Mouse (Mus musculus): ENCODE results near the gene Gm20388. TPM values are rescaled to one million over a fixed set of nuclear protein-coding genes. Genes with fewer than 3 reads are reported as not detected.
"Not testable (repeated sequence)": the region's sequence is repeated elsewhere in the genome, so short reads cannot be mapped to it uniquely, and the experiment has no call there.

Gene Gm20388
- total RNA-seq, 1 experiment = 27.0 TPM

GRCm38 (mm10) chr8:123453291-123453690 lies 3542.7 kb downstream of the Gm20388 start:
- in situ Hi-C loops (cut with MboI; ENCODE audit: low sequenced_read_pairs in 2 of 2, unreplicated experiment in 2 of 2) = no loop called here
- H3K36me3 ChIP-seq (ENCODE audit: control insufficient read depth, insufficient read depth, low read length, poor library complexity, severe bottlenecking) = peaks cover 42% of the 10 kb centered on the region
- TF ChIP-seq ZNF384 (IDR thresholded peaks at IDR 0.05; ENCODE audit: low read depth, low read length) = no peak
- no peak for TF ChIP-seq HCFC1 (IDR thresholded peaks at IDR 0.05; ENCODE audit: borderline replicate concordance, insufficient read depth, low read length)
- TF ChIP-seq MAFK (IDR thresholded peaks at IDR 0.05; ENCODE audit: insufficient read depth, low read depth, low read length) = no peak
- TF ChIP-seq ZC3H11A (IDR thresholded peaks at IDR 0.05; ENCODE audit: borderline replicate concordance, low read depth, low read length) = no peak
- TF ChIP-seq CHD2 (IDR thresholded peaks at IDR 0.05; ENCODE audit: low read depth, low read length) = no peak

GRCm38 (mm10) chr8:123453951-123454350 lies 3543.3 kb downstream of the Gm20388 start:
- peaks cover 46% of the 10 kb centered on the region for H3K36me3 ChIP-seq (ENCODE audit: control insufficient read depth, insufficient read depth, low read length, poor library complexity, severe bottlenecking)
- TF ChIP-seq ZC3H11A (IDR thresholded peaks at IDR 0.05; ENCODE audit: borderline replicate concordance, low read depth, low read length) (no peak), HCFC1 (IDR thresholded peaks at IDR 0.05; ENCODE audit: borderline replicate concordance, insufficient read depth, low read length) (0 out of 2 replicates have a peak, but pooled peaks have one; percentile 47)
- peak overlapping the region; percentile 64 for H3K27ac ChIP-seq (ENCODE audit: insufficient read depth, low read depth, low read length, poor library complexity, severe bottlenecking)
- no peaks in the 10 kb centered on the region for H3K9me3 ChIP-seq (ENCODE audit: control insufficient read depth, insufficient read depth, low read depth, low read length)
- peak overlapping the region; percentile 79 to 80 for H3K4me3 ChIP-seq (ENCODE audit: insufficient read depth in 1 of 2, low read depth in 1 of 2, low read length in 2 of 2, poor library complexity in 1 of 2, severe bottlenecking in 1 of 2)
- H3K9ac ChIP-seq (ENCODE audit: insufficient read depth, low read depth, low read length, poor library complexity, severe bottlenecking) = peak overlapping the region; percentile 81
- DNase-seq (ENCODE audit: low read depth, low spot score) = peak; percentile 91
- peaks cover 0 to 3% of the 10 kb centered on the region in 2 experiments; a peak in 2 of 4 replicates for H3K4me1 ChIP-seq (ENCODE audit: control insufficient read depth in 2 of 2, insufficient read depth in 2 of 2, low read length in 2 of 2, poor library complexity in 1 of 2)
- in situ Hi-C loops (cut with MboI; ENCODE audit: low sequenced_read_pairs in 2 of 2, unreplicated experiment in 2 of 2) = no loop called here

More at GRCm38 (mm10) chr8:123453291-123453690, 3542.7 kb downstream of the Gm20388 start:
- DNase-seq (ENCODE audit: low read depth, low spot score) = peak; percentile 25
- no peaks in the 10 kb centered on the region for H3K9me3 ChIP-seq (ENCODE audit: control insufficient read depth, insufficient read depth, low read depth, low read length)
- no peak overlapping the region for H3K9ac ChIP-seq (ENCODE audit: insufficient read depth, low read depth, low read length, poor library complexity, severe bottlenecking)
- H3K27ac ChIP-seq (ENCODE audit: insufficient read depth, low read depth, low read length, poor library complexity, severe bottlenecking) = peak overlapping the region; percentile 17; the same call in 1 of the 2 replicates
- no peak overlapping the region for H3K4me3 ChIP-seq (ENCODE audit: insufficient read depth in 1 of 2, low read depth in 1 of 2, low read length in 2 of 2, poor library complexity in 1 of 2, severe bottlenecking in 1 of 2)
- H3K4me1 ChIP-seq (ENCODE audit: control insufficient read depth in 2 of 2, insufficient read depth in 2 of 2, low read length in 2 of 2, poor library complexity in 1 of 2) = peaks cover 0 to 6% of the 10 kb centered on the region in 2 experiments; a peak in 3 of 4 replicates

- in situ Hi-C loops (cut with MboI; ENCODE audit: low sequenced_read_pairs in 2 of 2, unreplicated experiment in 2 of 2) = no loop called here
- Histone ChIP-seq H3K4me1 (ENCODE audit: control insufficient read depth in 2 of 2, insufficient read depth in 2 of 2, low read length in 2 of 2, poor library complexity in 1 of 2) (peaks cover 0 to 3% of the 10 kb centered on the region in 2 experiments; a peak in 2 of 4 replicates), H3K9me3 (ENCODE audit: control insufficient read depth, insufficient read depth, low read depth, low read length) (no peaks in the 10 kb centered on the region), H3K36me3 (ENCODE audit: control insufficient read depth, insufficient read depth, low read length, poor library complexity, severe bottlenecking) (peaks cover 48% of the 10 kb centered on the region), H3K9ac (ENCODE audit: insufficient read depth, low read depth, low read length, poor library complexity, severe bottlenecking) (peak overlapping the region; percentile 81), H3K27ac (ENCODE audit: insufficient read depth, low read depth, low read length, poor library complexity, severe bottlenecking) (peak overlapping the region; percentile 64; the same call in 1 of the 2 replicates), H3K4me3 (ENCODE audit: insufficient read depth in 1 of 2, low read depth in 1 of 2, low read length in 2 of 2, poor library complexity in 1 of 2, severe bottlenecking in 1 of 2) (peak overlapping the region; percentile 79 to 80)
- TF ChIP-seq HCFC1 (IDR thresholded peaks at IDR 0.05; ENCODE audit: borderline replicate concordance, insufficient read depth, low read length) (no peak), CHD2 (IDR thresholded peaks at IDR 0.05; ENCODE audit: low read depth, low read length) (no peak), ZNF384 (IDR thresholded peaks at IDR 0.05; ENCODE audit: low read depth, low read length) (no peak), MAFK (IDR thresholded peaks at IDR 0.05; ENCODE audit: insufficient read depth, low read depth, low read length) (no peak), ZC3H11A (IDR thresholded peaks at IDR 0.05; ENCODE audit: borderline replicate concordance, low read depth, low read length) (no peak)
- no peak for DNase-seq (ENCODE audit: low read depth, low spot score)
Observed at GRCm38 (mm10) chr8:123454559-123454958, 3543.9 kb downstream of the Gm20388 start.

- no peak for DNase-seq (ENCODE audit: low read depth, low spot score)
- Histone ChIP-seq H3K27ac (ENCODE audit: insufficient read depth, low read depth, low read length, poor library complexity, severe bottlenecking) (no peak overlapping the region), H3K4me1 (ENCODE audit: control insufficient read depth in 2 of 2, insufficient read depth in 2 of 2, low read length in 2 of 2, poor library complexity in 1 of 2) (no peaks in the 10 kb centered on the region), H3K36me3 (ENCODE audit: control insufficient read depth, insufficient read depth, low read length, poor library complexity, severe bottlenecking) (peaks cover 34% of the 10 kb centered on the region), H3K4me3 (ENCODE audit: insufficient read depth in 1 of 2, low read depth in 1 of 2, low read length in 2 of 2, poor library complexity in 1 of 2, severe bottlenecking in 1 of 2) (no peak overlapping the region), H3K9me3 (ENCODE audit: control insufficient read depth, insufficient read depth, low read depth, low read length) (no peaks in the 10 kb centered on the region), H3K9ac (ENCODE audit: insufficient read depth, low read depth, low read length, poor library complexity, severe bottlenecking) (no peak overlapping the region)
- no peak for TF ChIP-seq MAFK (IDR thresholded peaks at IDR 0.05; ENCODE audit: insufficient read depth, low read depth, low read length)
- TF ChIP-seq HCFC1 (IDR thresholded peaks at IDR 0.05; ENCODE audit: borderline replicate concordance, insufficient read depth, low read length) = no peak
- TF ChIP-seq ZC3H11A (IDR thresholded peaks at IDR 0.05; ENCODE audit: borderline replicate concordance, low read depth, low read length) = no peak
- no peak for TF ChIP-seq CHD2 (IDR thresholded peaks at IDR 0.05; ENCODE audit: low read depth, low read length)
- TF ChIP-seq ZNF384 (IDR thresholded peaks at IDR 0.05; ENCODE audit: low read depth, low read length) = no peak
- in situ Hi-C loops (cut with MboI; ENCODE audit: low sequenced_read_pairs in 2 of 2, unreplicated experiment in 2 of 2) = no loop called here
Observed at GRCm38 (mm10) chr8:123463651-123464050, 3553.0 kb downstream of the Gm20388 start.

- Histone ChIP-seq H3K4me3 (ENCODE audit: insufficient read depth in 1 of 2, low read depth in 1 of 2, low read length in 2 of 2, poor library complexity in 1 of 2, severe bottlenecking in 1 of 2) (no peak overlapping the region), H3K36me3 (ENCODE audit: control insufficient read depth, insufficient read depth, low read length, poor library complexity, severe bottlenecking) (peaks cover 6% of the 10 kb centered on the region), H3K4me1 (ENCODE audit: control insufficient read depth in 2 of 2, insufficient read depth in 2 of 2, low read length in 2 of 2, poor library complexity in 1 of 2) (no peaks in the 10 kb centered on the region), H3K27ac (ENCODE audit: insufficient read depth, low read depth, low read length, poor library complexity, severe bottlenecking) (no peak overlapping the region), H3K9ac (ENCODE audit: insufficient read depth, low read depth, low read length, poor library complexity, severe bottlenecking) (no peak overlapping the region), H3K9me3 (ENCODE audit: control insufficient read depth, insufficient read depth, low read depth, low read length) (no peaks in the 10 kb centered on the region)
- no peak for DNase-seq (ENCODE audit: low read depth, low spot score)
- in situ Hi-C loops (cut with MboI; ENCODE audit: low sequenced_read_pairs in 2 of 2, unreplicated experiment in 2 of 2) = no loop called here
- TF ChIP-seq MAFK (IDR thresholded peaks at IDR 0.05; ENCODE audit: insufficient read depth, low read depth, low read length) (peak; percentile 42; the same call in 1 of the 2 replicates), ZNF384 (IDR thresholded peaks at IDR 0.05; ENCODE audit: low read depth, low read length) (no peak)
Observed at GRCm38 (mm10) chr8:123467476-123467875, 3556.8 kb downstream of the Gm20388 start.

- DNase-seq (ENCODE audit: low read depth, low spot score); H3K4me1 ChIP-seq (ENCODE audit: control insufficient read depth in 2 of 2, insufficient read depth in 2 of 2, low read length in 2 of 2, poor library complexity in 1 of 2); H3K27ac ChIP-seq (ENCODE audit: insufficient read depth, low read depth, low read length, poor library complexity, severe bottlenecking); H3K9me3 ChIP-seq (ENCODE audit: control insufficient read depth, insufficient read depth, low read depth, low read length); H3K9ac ChIP-seq (ENCODE audit: insufficient read depth, low read depth, low read length, poor library complexity, severe bottlenecking); H3K4me3 ChIP-seq (ENCODE audit: insufficient read depth in 1 of 2, low read depth in 1 of 2, low read length in 2 of 2, poor library complexity in 1 of 2, severe bottlenecking in 1 of 2); H3K36me3 ChIP-seq (ENCODE audit: control insufficient read depth, insufficient read depth, low read length, poor library complexity, severe bottlenecking); in situ Hi-C loops (cut with MboI; ENCODE audit: low sequenced_read_pairs in 2 of 2, unreplicated experiment in 2 of 2): not testable (repeated sequence)
Observed at GRCm38 (mm10) chr8:123472991-123473390, 3562.3 kb downstream of the Gm20388 start.

- H3K4me3 ChIP-seq (ENCODE audit: insufficient read depth in 1 of 2, low read depth in 1 of 2, low read length in 2 of 2, poor library complexity in 1 of 2, severe bottlenecking in 1 of 2); H3K4me1 ChIP-seq (ENCODE audit: control insufficient read depth in 2 of 2, insufficient read depth in 2 of 2, low read length in 2 of 2, poor library complexity in 1 of 2); H3K9ac ChIP-seq (ENCODE audit: insufficient read depth, low read depth, low read length, poor library complexity, severe bottlenecking); H3K36me3 ChIP-seq (ENCODE audit: control insufficient read depth, insufficient read depth, low read length, poor library complexity, severe bottlenecking); DNase-seq (ENCODE audit: low read depth, low spot score); H3K27ac ChIP-seq (ENCODE audit: insufficient read depth, low read depth, low read length, poor library complexity, severe bottlenecking); in situ Hi-C loops (cut with MboI; ENCODE audit: low sequenced_read_pairs in 2 of 2, unreplicated experiment in 2 of 2); H3K9me3 ChIP-seq (ENCODE audit: control insufficient read depth, insufficient read depth, low read depth, low read length): not testable (repeated sequence)
Observed at GRCm38 (mm10) chr8:123474549-123474948, 3563.9 kb downstream of the Gm20388 start.
